Mouse (Mus musculus) kidney, adult 2 months (tissue): ENCODE results near the gene Cacna2d1. TPM values are rescaled to one million over a fixed set of nuclear protein-coding genes. Genes with fewer than 3 reads are reported as not detected.

Experiments used
- DNase-seq: peaks from one replicate; pipeline ENCODE4 v3.0.0; 2021
- H3K27ac ChIP-seq: fragments of 200-500 bp; 2 replicates; pipeline ENCODE4 v1.5.1; 2012; ENCODE audit warnings: low read depth, low read length, control low read depth, inconsistent platforms; ENCODE audit not compliant: insufficient read depth
- H3K27me3 ChIP-seq: fragments of 200-500 bp; replicated peaks from 2 replicates; pipeline ENCODE4 v1.6.1; 2012; ENCODE audit warnings: mild to moderate bottlenecking, moderate library complexity, low read length, inconsistent platforms; ENCODE audit not compliant: control insufficient read depth, insufficient read depth
- H3K36me3 ChIP-seq: fragments of 200-500 bp; 2 replicates; pipeline ENCODE4 v1.6.1; 2012; ENCODE audit warnings: mild to moderate bottlenecking, moderate library complexity, low read length, inconsistent platforms; ENCODE audit not compliant: control insufficient read depth, insufficient read depth
- H3K4me1 ChIP-seq: fragments of 200-500 bp; 2 replicates; pipeline ENCODE4 v1.6.1; 2011; ENCODE audit warnings: low read length; ENCODE audit not compliant: control insufficient read depth, insufficient read depth
- H3K4me3 ChIP-seq: fragments of 200-500 bp; 2 replicates; pipeline ENCODE4 v1.5.1; 2011; ENCODE audit warnings: mild to moderate bottlenecking, low read depth, low read length, control low read depth; ENCODE audit not compliant: insufficient read depth
- CTCF ChIP-seq: fragments of 200-500 bp; conservative IDR thresholded peaks from 2 replicates; pipeline ENCODE4 v1.5.1; 2011; ENCODE audit warnings: low read depth, mild to moderate bottlenecking, control low read depth, low read length, moderate library complexity, mixed read lengths; ENCODE audit not compliant: insufficient read depth, insufficient read length
- POLR2A ChIP-seq: fragments of 200-500 bp; IDR thresholded peaks from one replicate; pipeline ENCODE4 v1.6.1; 2011; ENCODE audit warnings: low read depth, low read length, control low read depth
- WGBS: fragments of 180-500 bp; shearing (Covaris S2); methylation state at CpG from one replicate; pipeline ENCODE4 v1.1.7; 2018; 5-methylcytosine and 5-hydroxymethylcytosine counted together
- polyA plus RNA-seq: library from polyadenylated mRNA; depleted of rRNA; stranded (reverse); fragments of >200 nt; gene quantifications from 2 replicates; pipeline ENCODE4 v1.2.3, GENCODE M21; 2012

Cacna2d1 gene
- polyA plus RNA-seq, 1 experiment: 1.8 TPM

GRCm38 (mm10) chr5:15983354-15983753 is 48.9 kb downstream of the Cacna2d1 start:
- H3K4me3 ChIP-seq: no peak overlapping the region
- no peak for DNase-seq
- H3K27ac ChIP-seq: no peak overlapping the region
- H3K27me3 ChIP-seq: no peaks in the 10 kb centered on the region
- no peaks in the 10 kb centered on the region for H3K4me1 ChIP-seq
- 40% methylated on average over 5 of the region's 5 CpGs for WGBS
- H3K36me3 ChIP-seq: no peaks in the 10 kb centered on the region
- TF ChIP-seq CTCF (no peak), POLR2A (no peak)

- no peaks in the 10 kb centered on the region for H3K36me3 ChIP-seq
- no peak overlapping the region for H3K4me3 ChIP-seq
- no peak overlapping the region for H3K27ac ChIP-seq
- WGBS: 77% methylated on average over 7 of the region's 7 CpGs
- no peaks in the 10 kb centered on the region for H3K4me1 ChIP-seq
- H3K27me3 ChIP-seq: no peaks in the 10 kb centered on the region
- TF ChIP-seq POLR2A (no peak), CTCF (no peak)
- no peak for DNase-seq
Observed at GRCm38 (mm10) chr5:15985228-15985858, 50.9 kb downstream of the Cacna2d1 start.

DNA sequence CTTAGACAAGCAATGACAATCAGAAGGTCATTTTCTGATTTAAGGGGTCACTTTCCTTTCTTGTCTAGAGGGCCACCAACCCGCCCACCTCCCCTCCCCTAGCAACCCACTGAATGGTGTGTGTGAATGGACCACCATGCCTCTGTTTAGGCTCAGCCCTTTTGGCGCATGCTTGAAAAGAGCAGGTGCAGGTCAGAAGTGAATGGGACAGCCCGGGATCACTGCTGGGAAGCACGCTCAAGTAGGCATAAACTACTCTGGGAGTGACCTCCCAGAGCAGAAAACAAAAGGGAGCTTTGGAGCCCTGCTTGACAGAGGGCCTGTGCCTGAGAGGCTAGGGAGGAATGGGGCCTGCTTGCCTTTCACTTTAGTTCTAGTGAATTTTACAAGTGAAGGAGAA is 51.4 kb downstream of the Cacna2d1 start:
- H3K4me3 ChIP-seq: no peak overlapping the region
- H3K36me3 ChIP-seq: no peaks in the 10 kb centered on the region
- TF ChIP-seq CTCF (no peak), POLR2A (no peak)
- no peak overlapping the region for H3K27ac ChIP-seq
- DNase-seq: no peak
- 62% methylated on average over 4 of the region's 4 CpGs for WGBS
- H3K27me3 ChIP-seq: no peaks in the 10 kb centered on the region
- H3K4me1 ChIP-seq: no peaks in the 10 kb centered on the region

DNA sequence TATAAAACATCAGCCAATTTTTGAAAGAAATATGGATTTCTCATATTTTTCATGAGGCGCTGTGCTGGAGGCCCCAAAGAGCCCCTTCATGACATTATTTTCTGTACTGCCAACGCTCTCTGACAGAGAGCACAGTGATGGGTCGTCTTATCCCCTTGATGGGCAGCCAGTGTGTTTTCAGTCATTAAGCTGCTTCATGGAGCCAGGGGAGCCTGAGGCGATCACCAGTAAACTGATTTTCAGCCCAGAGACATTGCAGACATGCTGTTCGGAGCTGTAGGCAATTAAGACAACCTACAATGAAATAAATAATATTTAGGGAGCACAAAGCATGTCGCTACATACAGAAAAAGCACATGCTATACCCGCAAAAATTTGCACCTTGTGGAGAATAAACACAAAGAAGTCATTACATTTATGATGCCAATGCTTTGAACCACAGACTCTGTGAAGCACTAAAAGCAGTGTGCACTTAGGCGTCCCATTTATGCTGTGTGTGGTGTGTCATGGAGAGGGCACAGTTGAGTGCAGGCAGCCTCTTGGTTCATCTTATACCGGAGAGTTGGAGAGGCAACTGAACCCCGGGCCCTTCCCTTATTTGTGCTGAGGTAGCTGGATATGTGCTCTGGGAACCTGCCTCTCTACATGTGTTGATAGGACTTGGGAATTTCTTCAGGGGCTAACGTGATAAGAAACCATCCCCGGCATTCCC is 57.1 kb downstream of the Cacna2d1 start:
- no peaks in the 10 kb centered on the region for H3K4me1 ChIP-seq
- H3K36me3 ChIP-seq: no peaks in the 10 kb centered on the region
- no peak overlapping the region for H3K27ac ChIP-seq
- H3K27me3 ChIP-seq: no peaks in the 10 kb centered on the region
- WGBS: 71% methylated on average over 12 of the region's 12 CpGs
- TF ChIP-seq POLR2A: no peak
- TF ChIP-seq CTCF: no peak
- DNase-seq: no peak
- no peak overlapping the region for H3K4me3 ChIP-seq

DNA sequence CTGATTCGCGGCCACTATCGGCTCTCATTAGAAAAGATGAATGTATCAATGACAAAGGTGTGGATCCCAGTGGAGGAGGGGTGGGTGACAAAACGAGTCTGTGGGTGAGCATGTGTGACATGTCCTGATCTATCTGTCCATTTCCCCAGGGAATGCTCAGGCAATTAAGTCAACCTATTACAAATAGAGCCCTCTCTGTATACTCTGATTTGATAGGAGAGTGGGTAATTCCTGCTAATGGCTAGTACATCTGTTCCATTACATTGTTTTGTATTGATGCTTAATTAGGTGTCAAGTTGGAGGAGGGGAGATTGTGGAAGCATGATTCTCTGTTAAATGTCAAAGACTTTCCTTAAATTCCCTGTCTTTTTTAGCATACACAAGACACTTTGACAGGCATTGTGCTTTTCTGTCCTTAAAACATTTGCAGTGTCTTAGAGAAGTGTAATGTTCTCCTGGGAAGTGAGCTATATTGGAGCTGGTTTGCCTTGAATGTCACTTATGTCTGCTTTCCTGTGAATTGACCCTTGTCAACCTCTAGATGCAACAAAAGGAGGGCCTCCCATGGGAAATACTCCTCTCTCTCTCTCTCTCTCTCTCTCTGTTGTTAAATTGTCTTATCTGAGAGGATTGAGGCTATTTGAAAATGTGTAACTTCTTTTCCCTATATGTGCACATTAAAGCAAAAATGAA is 58.9 kb downstream of the Cacna2d1 start:
- DNase-seq: no peak
- WGBS: 62% methylated on average over 4 of the region's 4 CpGs
- no peak overlapping the region for H3K27ac ChIP-seq
- no peak overlapping the region for H3K4me3 ChIP-seq
- TF ChIP-seq POLR2A (no peak), CTCF (no peak)
- H3K36me3 ChIP-seq: no peaks in the 10 kb centered on the region
- H3K4me1 ChIP-seq: no peaks in the 10 kb centered on the region
- H3K27me3 ChIP-seq: no peaks in the 10 kb centered on the region

GRCm38 (mm10) chr5:15997190-15997589 is 62.7 kb downstream of the Cacna2d1 start:
- Histone ChIP-seq H3K36me3 (no peaks in the 10 kb centered on the region), H3K4me3 (no peak overlapping the region), H3K27me3 (no peaks in the 10 kb centered on the region), H3K4me1 (no peaks in the 10 kb centered on the region), H3K27ac (no peak overlapping the region)
- no peak for DNase-seq
- WGBS: 89% methylated on average over 3 of the region's 3 CpGs
- TF ChIP-seq CTCF (no peak), POLR2A (no peak)

- Histone ChIP-seq H3K36me3 (no peaks in the 10 kb centered on the region), H3K27ac (no peak overlapping the region), H3K4me3 (no peak overlapping the region), H3K4me1 (no peaks in the 10 kb centered on the region), H3K27me3 (no peaks in the 10 kb centered on the region)
- DNase-seq: no peak
- TF ChIP-seq POLR2A (no peak), CTCF (no peak)
- 97% methylated on average over 1 of the region's 1 CpGs for WGBS
Observed at GRCm38 (mm10) chr5:15997769-15998168, 63.3 kb downstream of the Cacna2d1 start.

GRCm38 (mm10) chr5:16000917-16001316 is 66.4 kb downstream of the Cacna2d1 start:
- H3K27ac ChIP-seq: no peak overlapping the region
- no peaks in the 10 kb centered on the region for H3K4me1 ChIP-seq
- no peaks in the 10 kb centered on the region for H3K36me3 ChIP-seq
- TF ChIP-seq CTCF (no peak), POLR2A (no peak)
- H3K4me3 ChIP-seq: no peak overlapping the region
- 95% methylated on average over 2 of the region's 2 CpGs for WGBS
- no peak for DNase-seq
- H3K27me3 ChIP-seq: no peaks in the 10 kb centered on the region
